Mouse (Mus musculus) left cerebral cortex, adult 2 months (tissue): ENCODE measurements at regions not wholly inside any gene's neighbourhood (a gene's known extent, or its start where the extent isn't known, plus 50 kb on each side); places are given as distances from the start of the nearest gene placed in this dataset.

Experiments used
- DNase-seq, 2 experiments: peaks; one replicate each; pipeline ENCODE4 v3.0.0; 2021 to 2022; ENCODE audit warnings: low spot score in 2 of 2, mixed read lengths in 1 of 2; ENCODE audit errors: extremely low spot score in 1 of 2
- H3K27ac ChIP-seq: fragments of 200-600 bp; 2 replicates; pipeline ENCODE4 v1.8.1; 2022
- H3K4me3 ChIP-seq: fragments of 200-600 bp; 2 replicates; pipeline ENCODE4 v1.8.1; 2022
- CTCF ChIP-seq: fragments of 200-600 bp; IDR thresholded peaks from 2 replicates; pipeline ENCODE4 v1.8.1; 2022; ENCODE audit warnings: antibody characterized with exemption, mild to moderate bottlenecking, moderate library complexity
- intact Hi-C: fragments of 180-260 bp; cut with DNase I; formaldehyde crosslinking; loops from one replicate; pipeline ENCODE4 v1.15.1; 2025

DNA sequence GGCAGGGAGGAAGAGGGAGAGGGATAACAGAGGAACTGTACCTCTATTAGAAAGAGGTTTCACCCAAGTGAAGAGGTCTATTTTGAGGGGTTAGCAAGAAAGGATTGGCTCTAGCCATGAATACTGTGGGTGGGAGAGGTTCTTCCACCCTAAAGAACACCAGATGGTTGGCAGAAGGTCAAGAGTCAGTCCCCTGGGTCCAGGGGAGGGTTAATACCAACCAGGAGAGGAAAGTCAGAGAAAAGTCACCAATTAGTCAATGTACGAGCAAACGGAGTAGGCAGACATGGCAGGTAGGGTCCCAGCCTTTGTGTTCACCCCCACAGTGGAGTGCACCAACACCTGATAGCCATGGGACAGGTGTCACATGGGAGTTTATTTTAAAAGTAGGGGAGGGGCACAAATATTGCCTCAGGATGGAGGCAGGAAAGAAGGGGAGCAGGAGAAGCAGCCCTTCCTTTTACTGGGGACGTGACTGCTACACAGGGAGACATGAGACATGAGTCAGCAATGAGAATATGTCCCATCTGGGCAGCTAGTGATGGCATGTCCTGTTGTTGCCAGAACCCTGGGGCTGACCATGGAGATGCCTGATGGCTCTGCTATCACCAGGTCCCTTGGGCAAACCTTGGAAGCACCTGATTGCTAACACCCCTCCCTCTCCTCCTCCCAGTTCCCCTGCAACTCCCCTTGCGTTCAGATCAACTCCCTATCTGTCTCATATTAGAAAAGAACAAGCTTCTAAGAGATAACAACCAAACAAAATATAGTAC is 593.4 kb upstream of the Cited2 start:
- Histone ChIP-seq H3K4me3 (no peak overlapping the region), H3K27ac (no peak overlapping the region)
- no peak for TF ChIP-seq CTCF
- intact Hi-C loops: no loop called here
- no peak for DNase-seq

DNA sequence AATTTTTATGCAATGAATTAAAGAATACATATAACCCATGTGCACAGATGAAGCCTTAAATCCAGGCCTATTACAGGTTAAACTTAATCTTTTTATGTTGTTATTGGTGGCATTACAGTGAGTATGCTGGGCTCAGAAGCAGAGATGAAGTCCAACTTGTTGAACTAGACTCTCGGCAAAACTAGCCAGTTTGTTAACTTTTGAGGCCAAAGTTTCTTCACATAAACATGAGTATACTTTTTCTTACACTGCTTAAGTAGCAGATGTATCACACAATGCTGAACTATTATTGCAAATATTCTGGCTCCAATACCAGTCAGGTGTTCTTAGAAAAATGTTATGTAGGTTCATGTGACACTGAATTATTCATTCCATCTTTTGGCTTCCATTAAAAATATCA is 592.4 kb upstream of the Cited2 start:
- intact Hi-C loops: no loop called here
- TF ChIP-seq CTCF: no peak
- Histone ChIP-seq H3K4me3 (no peak overlapping the region), H3K27ac (no peak overlapping the region)
- no peak for DNase-seq

DNA sequence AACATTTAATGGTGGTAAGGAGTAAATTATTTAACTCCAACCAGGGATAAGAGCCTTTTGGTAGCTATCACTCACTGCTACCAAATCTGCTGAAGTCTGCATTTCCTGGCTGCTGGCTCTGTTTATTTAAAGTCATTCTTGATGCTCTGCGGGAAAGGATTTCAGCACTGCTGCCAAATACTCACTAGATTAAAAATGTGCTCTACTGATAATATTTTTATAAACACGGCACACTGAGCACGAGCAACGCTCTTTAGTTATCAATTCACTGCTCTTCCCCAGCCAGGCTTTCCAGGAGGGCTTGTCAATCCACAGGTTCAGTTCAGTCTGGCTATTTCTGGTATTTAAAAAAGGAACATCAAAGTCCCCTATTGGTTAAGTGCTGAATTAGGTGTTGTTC is 591.3 kb upstream of the Cited2 start:
- Histone ChIP-seq H3K4me3 (no peak overlapping the region), H3K27ac (no peak overlapping the region)
- DNase-seq: no peak
- TF ChIP-seq CTCF: no peak
- intact Hi-C loops: no loop called here

DNA sequence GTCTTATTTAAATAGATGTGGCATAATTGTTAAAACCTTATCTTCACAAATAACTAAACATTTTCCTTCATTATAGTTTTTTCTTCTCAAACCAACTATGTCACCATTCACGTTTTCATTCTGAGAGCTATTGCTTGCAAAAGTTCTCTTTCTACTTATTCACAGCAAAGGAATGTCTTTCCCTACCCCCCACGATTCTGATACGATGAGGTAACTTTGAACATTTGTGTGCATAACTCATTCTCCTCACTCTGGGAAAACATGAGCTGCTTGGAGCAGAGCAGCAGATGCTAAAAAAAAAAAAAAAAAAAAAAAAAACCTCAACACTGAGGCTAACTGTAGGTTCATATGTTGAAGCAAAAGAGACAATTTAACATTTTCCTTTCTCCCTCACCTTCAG is 547.6 kb upstream of the Cited2 start:
- no peak for DNase-seq

DNA sequence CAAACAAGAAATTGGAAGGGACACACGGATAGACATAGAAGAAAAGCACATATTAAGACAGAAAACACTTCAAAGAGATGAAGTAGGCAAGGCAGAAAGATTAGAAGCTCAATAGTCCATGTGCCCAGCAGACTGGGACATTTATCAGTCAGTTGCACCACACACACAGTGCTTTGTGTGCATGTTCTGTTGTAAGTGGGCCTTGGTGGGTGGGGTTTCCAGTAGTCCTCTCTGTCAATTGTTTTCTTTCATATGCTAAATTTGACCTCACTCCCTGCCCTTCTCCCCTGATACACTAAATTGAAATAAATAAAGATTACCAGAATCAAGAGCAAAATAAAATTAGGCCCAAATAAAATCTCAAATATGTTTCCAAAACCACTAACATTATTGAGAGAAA is 546.0 kb upstream of the Cited2 start:
- no peak for DNase-seq
- no peak overlapping the region for H3K27ac ChIP-seq
- intact Hi-C loops: no loop called here

More for the DNA sequence above, 547.6 kb upstream of the Cited2 start:
- Histone ChIP-seq H3K4me3 (no peak overlapping the region), H3K27ac (no peak overlapping the region)
- intact Hi-C loops: no loop called here
- TF ChIP-seq CTCF: no peak

DNA sequence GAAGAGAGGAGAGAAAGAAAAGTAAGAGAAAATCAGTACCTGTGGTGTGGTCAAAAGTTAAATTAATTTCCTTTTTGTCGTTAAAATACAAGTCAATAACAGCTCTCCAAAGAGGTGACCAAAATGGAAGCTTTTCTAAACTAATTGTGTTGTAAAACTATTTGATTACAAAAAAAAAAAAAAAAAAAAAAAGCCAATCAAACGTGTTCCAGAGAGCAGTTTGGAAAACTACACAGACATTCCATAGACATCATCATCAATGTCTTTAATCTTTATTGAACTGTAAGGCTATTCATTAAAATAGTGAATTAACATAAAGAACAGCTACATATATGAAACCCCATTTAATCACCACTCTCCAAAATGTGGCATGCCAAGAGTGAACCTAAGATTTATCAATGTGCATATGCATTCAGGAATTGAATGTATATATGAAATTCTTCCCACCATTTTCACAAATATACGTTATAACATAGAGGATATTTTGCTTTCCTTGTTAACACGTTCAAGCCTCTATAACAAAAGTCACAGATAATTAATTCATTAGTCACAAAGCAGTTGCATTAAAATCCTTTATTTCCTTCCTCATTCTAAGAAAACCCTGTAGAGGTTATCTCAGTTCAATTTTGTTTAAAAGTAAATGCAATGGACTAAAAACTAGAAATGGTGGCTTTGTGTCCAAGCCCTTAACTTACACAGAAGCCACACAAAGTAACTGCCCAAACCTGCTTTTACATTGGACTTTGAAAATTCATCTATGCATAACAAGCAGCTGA is 545.3 kb upstream of the Cited2 start:
- no peak overlapping the region for H3K27ac ChIP-seq
- intact Hi-C loops: no loop called here
- DNase-seq: no peak
- H3K4me3 ChIP-seq: no peak overlapping the region
- no peak for TF ChIP-seq CTCF

More for the DNA sequence above, 546.0 kb upstream of the Cited2 start:
- H3K4me3 ChIP-seq: no peak overlapping the region
- no peak for TF ChIP-seq CTCF

DNA sequence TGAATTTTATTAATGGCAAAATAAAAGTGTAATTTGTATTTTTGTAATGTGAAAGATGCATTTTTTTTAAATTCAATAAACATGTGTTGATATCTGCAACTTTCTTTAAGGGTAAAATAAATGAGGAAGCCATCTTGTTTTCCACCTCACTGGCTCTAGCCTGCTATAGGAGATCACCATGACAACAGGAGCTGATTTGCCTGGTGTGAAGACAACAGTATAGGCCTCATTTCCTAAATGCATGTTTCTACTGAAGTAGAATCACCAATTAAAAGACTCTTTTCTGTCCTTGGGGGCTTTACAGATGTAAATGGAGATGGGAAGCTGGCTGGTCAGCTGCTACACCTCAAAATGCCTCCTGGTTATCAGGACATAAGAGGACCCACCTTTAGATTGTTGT is 544.4 kb upstream of the Cited2 start:
- H3K27ac ChIP-seq: no peak overlapping the region
- no peak for DNase-seq
- no peak overlapping the region for H3K4me3 ChIP-seq
- TF ChIP-seq CTCF: no peak
- intact Hi-C loops: no loop called here

DNA sequence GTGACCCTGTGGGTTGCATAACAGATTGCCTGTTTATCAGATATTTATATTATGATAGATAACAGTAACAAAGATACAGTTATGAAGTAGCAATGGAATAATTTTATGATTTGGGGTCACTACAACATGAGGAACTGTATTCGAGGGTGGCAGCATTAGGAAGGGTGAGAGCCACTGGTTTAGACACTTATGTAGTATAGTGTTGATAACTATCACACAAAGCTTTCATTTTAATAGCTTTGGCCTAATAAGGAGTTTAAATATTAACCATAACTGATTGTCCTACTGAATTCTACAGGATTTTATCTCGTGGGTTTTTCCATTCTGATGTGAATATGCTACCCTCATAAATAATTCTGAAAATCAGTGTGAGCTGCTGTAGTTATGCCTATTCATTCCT is 538.6 kb upstream of the Cited2 start:
- intact Hi-C loops: no loop called here
- H3K4me3 ChIP-seq: no peak overlapping the region
- DNase-seq: no peak
- TF ChIP-seq CTCF: no peak
- H3K27ac ChIP-seq: no peak overlapping the region

DNA sequence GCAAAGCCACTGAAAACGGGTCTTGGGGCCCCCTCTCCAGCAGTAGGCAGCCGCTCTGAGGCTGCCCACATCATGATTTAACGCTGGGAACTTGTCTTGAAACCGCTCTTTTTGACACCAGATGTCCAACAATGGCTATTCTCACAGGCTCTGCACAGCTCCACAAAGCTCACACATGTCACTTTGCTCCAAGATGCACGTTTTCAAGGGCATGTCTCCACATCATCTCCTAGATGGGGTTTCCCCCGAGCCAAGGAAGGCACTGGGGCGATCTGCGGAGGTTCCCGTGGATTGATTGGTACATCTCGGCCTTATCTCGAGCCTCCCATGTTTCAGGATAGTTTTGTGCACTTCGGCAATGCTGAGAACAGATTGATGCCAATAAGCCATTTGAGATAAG is 526.8 kb upstream of the Cited2 start:
- TF ChIP-seq CTCF: no peak
- no peak overlapping the region for H3K4me3 ChIP-seq
- no peak for DNase-seq
- no peak overlapping the region for H3K27ac ChIP-seq
- intact Hi-C loops: no loop called here

DNA sequence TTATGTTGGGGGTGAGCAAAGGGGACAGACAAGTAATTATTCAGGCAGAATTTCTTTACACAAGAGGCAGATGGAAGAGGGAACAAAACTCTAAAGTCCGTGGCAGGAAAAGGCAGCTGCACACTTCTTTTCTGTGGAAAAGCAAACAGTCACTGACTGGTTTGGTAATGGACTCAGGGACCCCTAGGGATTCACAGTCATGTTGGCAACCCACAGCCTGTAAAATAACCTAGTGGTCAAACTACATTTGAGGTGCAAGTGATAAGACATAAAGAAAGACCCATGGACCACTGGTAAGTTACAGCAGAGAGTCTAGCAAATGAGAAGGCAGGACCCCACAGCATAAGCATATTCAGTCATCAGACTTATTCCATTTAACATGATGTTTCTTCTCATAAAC is 526.4 kb upstream of the Cited2 start:
- no peak for DNase-seq
- no peak overlapping the region for H3K4me3 ChIP-seq
- no peak for TF ChIP-seq CTCF
- H3K27ac ChIP-seq: no peak overlapping the region
- intact Hi-C loops: no loop called here

DNA sequence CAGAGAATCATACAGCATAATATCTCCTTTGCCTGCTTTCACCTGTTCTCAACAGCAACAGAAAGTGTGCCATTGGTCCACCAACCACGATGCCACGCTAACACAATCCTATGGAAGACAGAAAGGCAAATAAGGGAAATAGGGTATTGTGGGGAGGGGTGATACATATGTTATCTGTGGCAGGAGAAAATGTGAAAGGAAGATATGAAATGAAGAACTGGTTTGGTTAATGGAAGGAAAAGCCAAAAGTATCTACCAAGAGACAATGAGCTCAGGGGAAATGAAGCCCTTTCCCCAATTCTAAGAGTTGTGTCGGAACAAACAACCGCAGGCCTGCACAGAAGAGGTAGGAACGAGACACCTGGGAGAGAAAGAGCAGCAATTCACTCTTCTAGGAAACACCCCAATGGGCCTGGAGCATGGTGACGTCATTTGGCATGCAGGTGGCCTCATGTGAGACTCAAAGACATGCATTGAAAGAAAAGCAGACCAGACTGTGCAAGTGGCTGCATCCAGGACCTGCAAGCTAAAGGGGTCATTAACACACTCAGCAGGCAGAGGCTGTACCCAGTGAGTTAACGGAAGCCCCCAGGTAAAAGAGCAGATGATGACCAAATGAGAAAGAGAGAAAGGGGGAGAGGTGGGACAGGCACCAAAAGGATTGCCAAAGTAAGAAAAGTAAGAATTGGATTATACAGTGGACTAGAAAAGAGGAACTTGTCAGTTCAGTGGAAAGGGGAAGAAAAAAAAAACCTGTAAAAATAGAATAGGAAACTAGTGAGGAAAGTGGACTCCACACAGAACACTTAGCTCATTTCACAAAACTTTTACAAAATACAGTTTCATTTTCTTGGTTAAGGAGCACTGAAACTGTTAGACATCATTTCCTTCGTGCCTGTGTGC is 522.2 kb upstream of the Cited2 start:
- TF ChIP-seq CTCF: no peak
- DNase-seq: no peak
- H3K4me3 ChIP-seq: no peak overlapping the region
- H3K27ac ChIP-seq: no peak overlapping the region
- intact Hi-C loops: no loop called here

DNA sequence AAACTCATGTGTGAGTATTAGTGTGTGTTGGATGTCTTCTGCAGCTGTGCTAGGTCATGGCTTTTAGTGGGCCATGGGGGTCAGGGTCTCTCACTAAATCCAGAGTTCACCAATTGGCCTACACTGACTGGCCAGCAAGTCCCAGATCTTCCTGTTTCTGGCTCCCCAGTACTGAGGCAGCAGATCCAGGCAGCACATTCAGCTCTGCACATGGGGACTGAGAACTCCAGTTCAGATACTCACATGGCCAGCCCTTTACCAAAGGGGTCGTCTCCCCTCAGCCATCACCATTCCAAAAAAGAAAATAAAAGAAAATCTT is 521.6 kb upstream of the Cited2 start:
- no peak for TF ChIP-seq CTCF
- H3K4me3 ChIP-seq: no peak overlapping the region
- DNase-seq: no peak
- intact Hi-C loops: no loop called here
- no peak overlapping the region for H3K27ac ChIP-seq
